Mouse (Mus musculus) midbrain, embryonic 11.5 days (tissue): ENCODE results near the gene Foxl2. TPM values are rescaled to one million over a fixed set of nuclear protein-coding genes. Genes with fewer than 3 reads are reported as not detected.

Experiments
- ATAC-seq: fragments of 200-750 bp; cut with Nextera tagmentation; 2 replicates; pipeline ENCODE4 v1.8.0; 2017; ENCODE audit warnings: moderate TSS enrichment, moderate library complexity; ENCODE audit not compliant: low FRiP score
- DNase-seq: peaks from one replicate; pipeline ENCODE4 v3.0.0; 2015; ENCODE audit warnings: low spot score; ENCODE audit errors: missing footprints
- H3K27ac ChIP-seq: fragments of 300-500 bp; sonication (generic); 2 replicates; pipeline ENCODE4 v1.5.1; 2014; ENCODE audit warnings: low read depth, low read length
- H3K27me3 ChIP-seq: fragments of 300-500 bp; sonication (generic); 2 replicates; pipeline ENCODE4 v1.6.1; 2014; ENCODE audit warnings: mild to moderate bottlenecking, low read length, moderate library complexity, mixed read lengths; ENCODE audit not compliant: control insufficient read depth, insufficient read depth
- H3K36me3 ChIP-seq: fragments of 300-500 bp; sonication (generic); 2 replicates; pipeline ENCODE4 v1.6.1; 2014; ENCODE audit warnings: mild to moderate bottlenecking, low read length, moderate library complexity, mixed read lengths; ENCODE audit not compliant: control insufficient read depth, insufficient read depth
- H3K4me1 ChIP-seq: fragments of 300-500 bp; sonication (generic); 2 replicates; pipeline ENCODE4 v1.6.1; 2014; ENCODE audit warnings: low read length; ENCODE audit not compliant: control insufficient read depth, insufficient read depth
- H3K4me2 ChIP-seq: fragments of 300-500 bp; sonication (generic); 2 replicates; pipeline ENCODE4 v1.6.1; 2014; ENCODE audit warnings: mild to moderate bottlenecking, moderate library complexity
- H3K4me3 ChIP-seq: fragments of 300-500 bp; sonication (generic); 2 replicates; pipeline ENCODE4 v1.5.1; 2014; ENCODE audit warnings: low read depth, low read length
- H3K9ac ChIP-seq: fragments of 300-500 bp; sonication (generic); 2 replicates; pipeline ENCODE4 v1.6.1; 2014; ENCODE audit warnings: low read length
- H3K9me3 ChIP-seq: fragments of 300-500 bp; sonication (generic); 2 replicates; pipeline ENCODE4 v1.6.1; 2016; ENCODE audit warnings: low read length; ENCODE audit not compliant: control insufficient read depth
- WGBS: fragments of 180-500 bp; shearing (Covaris S2); extraction: QIAGEN DNeasy Blood & Tissue Kit; methylation state at CpG from one replicate; pipeline ENCODE4 v1.1.7; 2014; 5-methylcytosine and 5-hydroxymethylcytosine counted together
- polyA plus RNA-seq: library from polyadenylated mRNA; unstranded; fragments of >200 nt; fragmentation: Nextera tagmentation; extraction: Ambion mirVana; gene quantifications from 2 replicates; pipeline ENCODE4 v1.2.1, GENCODE M21; 2014

Gene Foxl2
- polyA plus RNA-seq, 1 experiment from 2014 or later, result 2.2 TPM

GRCm38 (mm10) chr9:98976081-98976480, 21.0 kb downstream of the Foxl2 start:
- Histone ChIP-seq H3K27ac (no peak overlapping the region), H3K36me3 (no peaks in the 10 kb centered on the region), H3K4me2 (no peak overlapping the region), H3K4me1 (peaks cover 7% of the 10 kb centered on the region), H3K9me3 (no peaks in the 10 kb centered on the region), H3K27me3 (peaks cover 45% of the 10 kb centered on the region), H3K4me3 (no peak overlapping the region), H3K9ac (no peak overlapping the region)
- WGBS, result 79% methylated on average over 1 of the region's 1 CpGs
- ATAC-seq (no peak), DNase-seq (peak; percentile 47)

- H3K4me2 ChIP-seq, result no peak overlapping the region
- H3K4me3 ChIP-seq, result no peak overlapping the region
- peaks cover 7% of the 10 kb centered on the region for H3K4me1 ChIP-seq
- no peaks in the 10 kb centered on the region for H3K9me3 ChIP-seq
- ATAC-seq (no peak), DNase-seq (peak; percentile 75)
- no peak overlapping the region for H3K27ac ChIP-seq
- H3K27me3 ChIP-seq, result peaks cover 44% of the 10 kb centered on the region
- 46% methylated on average over 5 of the region's 5 CpGs for WGBS
- no peak overlapping the region for H3K9ac ChIP-seq
- no peaks in the 10 kb centered on the region for H3K36me3 ChIP-seq
These were observed 21.4 kb downstream of the Foxl2 start for GRCm38 (mm10) chr9:98976520-98976919.

- H3K36me3 ChIP-seq, result no peaks in the 10 kb centered on the region
- DNase-seq, result peak; percentile 98
- ATAC-seq, result peak; percentile 87
- H3K27me3 ChIP-seq, result peaks cover 16% of the 10 kb centered on the region
- H3K9ac ChIP-seq, result 0 out of 2 replicates have a peak overlapping the region, but pooled peaks have one; percentile 6
- H3K4me2 ChIP-seq, result peak overlapping the region; percentile 41
- H3K27ac ChIP-seq, result no peak overlapping the region
- H3K4me3 ChIP-seq, result peak overlapping the region; percentile 21
- no peaks in the 10 kb centered on the region for H3K9me3 ChIP-seq
- no peaks in the 10 kb centered on the region for H3K4me1 ChIP-seq
- 4% methylated on average over 29 of the region's 29 CpGs for WGBS
These were observed 24.6 kb downstream of the Foxl2 start for GRCm38 (mm10) chr9:98979431-98980416.

DNA sequence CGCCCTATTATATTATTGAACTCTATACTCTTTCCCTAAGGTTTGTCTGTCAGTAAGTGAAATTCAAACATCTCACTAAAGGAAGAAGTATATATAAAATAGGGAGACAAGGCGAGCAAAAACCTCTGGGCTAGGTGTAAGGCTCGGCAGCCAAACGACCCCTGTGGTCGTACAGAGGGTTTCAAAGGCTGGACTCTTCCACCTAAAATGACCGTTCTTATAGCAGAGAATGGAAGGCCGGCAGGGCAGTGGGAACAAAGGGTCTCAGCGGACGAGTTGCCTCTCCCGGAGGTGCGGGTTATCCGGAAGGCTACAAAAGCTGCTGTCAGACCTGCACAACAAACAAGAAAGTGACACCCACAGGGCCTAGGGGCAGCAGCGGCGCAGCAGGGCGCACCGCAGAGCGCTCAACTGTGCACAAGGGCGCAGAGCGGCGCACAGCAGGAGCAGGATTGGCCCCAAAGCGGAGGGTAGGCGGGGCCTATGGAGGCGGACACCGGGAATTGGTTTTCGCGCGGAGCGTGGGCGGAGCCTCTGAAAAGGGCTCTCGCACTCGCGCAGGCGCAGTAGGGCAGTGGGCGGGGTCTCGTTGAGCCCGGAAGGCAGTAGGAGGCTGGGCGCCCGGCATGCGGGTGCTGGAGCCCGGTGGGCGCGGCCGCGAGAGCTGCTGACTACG, 30.9 kb downstream of the Foxl2 start, which contains the start of gene Faim:
Gene Faim (plus strand): TSS at position 574 of the 676 bp plus-strand sequence.
- peak; percentile 100 for DNase-seq
- no peaks in the 10 kb centered on the region for H3K36me3 ChIP-seq
- peak within 1 kb of the TSS; percentile 85 for H3K4me2 ChIP-seq
- H3K4me1 ChIP-seq, result peaks cover 6% of the 10 kb centered on the region
- peak within 1 kb of the TSS; percentile 75 for H3K9ac ChIP-seq
- peak within 1 kb of the TSS; percentile 60 for H3K27ac ChIP-seq
- H3K27me3 ChIP-seq, result peaks cover 2% of the 10 kb centered on the region; the same call in 1 of the 2 replicates
- peak; percentile 99 for ATAC-seq
- WGBS, result under 1% methylated on average over 45 of the region's 45 CpGs
- H3K4me3 ChIP-seq, result peak within 1 kb of the TSS; percentile 78
- H3K9me3 ChIP-seq, result no peaks in the 10 kb centered on the region

DNA sequence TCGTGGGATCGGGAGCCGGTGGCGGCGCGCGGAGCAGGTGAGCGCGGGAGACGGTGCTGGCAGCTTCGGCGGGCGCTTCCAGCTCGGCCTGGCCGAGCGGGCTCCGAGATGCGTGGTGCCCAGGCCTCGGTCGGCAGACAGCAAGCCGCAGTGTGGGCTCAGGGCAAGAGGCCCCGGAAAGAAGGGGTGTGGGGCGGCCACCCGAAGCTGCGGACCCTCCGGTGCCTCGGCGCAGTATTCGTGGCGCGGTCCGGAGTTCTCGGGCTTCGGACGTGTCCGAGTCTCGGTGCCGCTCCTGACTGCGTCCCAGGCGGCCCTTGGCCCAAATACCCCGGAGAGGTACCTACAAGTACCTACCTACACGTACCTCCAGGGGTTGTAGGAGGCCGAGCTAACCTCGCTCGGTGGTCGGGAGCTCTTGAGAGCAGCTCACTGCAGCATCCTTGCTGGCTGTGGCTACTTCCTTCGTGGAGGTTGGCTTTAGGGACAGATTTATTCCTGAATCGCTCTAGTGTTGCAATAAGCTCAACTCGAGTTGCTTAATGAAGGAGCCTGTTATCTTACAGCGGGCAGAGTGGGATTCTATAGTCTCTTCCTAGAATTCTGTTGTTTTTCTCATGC, 31.5 kb downstream of the Foxl2 start:
- Histone ChIP-seq H3K9me3 (no peaks in the 10 kb centered on the region), H3K27me3 (peaks cover 2% of the 10 kb centered on the region; the same call in 1 of the 2 replicates), H3K4me1 (peaks cover 6% of the 10 kb centered on the region), H3K36me3 (no peaks in the 10 kb centered on the region), H3K9ac (peak overlapping the region; percentile 75), H3K27ac (no peak overlapping the region), H3K4me3 (peak overlapping the region; percentile 78), H3K4me2 (peak overlapping the region; percentile 85)
- no peak for DNase-seq
- WGBS, result under 1% methylated on average over 50 of the region's 50 CpGs
- peak; percentile 55; the same call in 1 of the 2 replicates for ATAC-seq

GRCm38 (mm10) chr9:98987131-98987530, 32.0 kb downstream of the Foxl2 start:
- peak overlapping the region; percentile 78 for H3K4me3 ChIP-seq
- peak overlapping the region; percentile 85 for H3K4me2 ChIP-seq
- DNase-seq, result no peak
- peaks cover 6% of the 10 kb centered on the region for H3K4me1 ChIP-seq
- H3K9ac ChIP-seq, result peak overlapping the region; percentile 75
- no peak for ATAC-seq
- H3K27me3 ChIP-seq, result peaks cover 2% of the 10 kb centered on the region; the same call in 1 of the 2 replicates
- no peaks in the 10 kb centered on the region for H3K36me3 ChIP-seq
- no peak overlapping the region for H3K27ac ChIP-seq
- no peaks in the 10 kb centered on the region for H3K9me3 ChIP-seq
- WGBS, result 60% methylated on average over 9 of the region's 9 CpGs

DNA sequence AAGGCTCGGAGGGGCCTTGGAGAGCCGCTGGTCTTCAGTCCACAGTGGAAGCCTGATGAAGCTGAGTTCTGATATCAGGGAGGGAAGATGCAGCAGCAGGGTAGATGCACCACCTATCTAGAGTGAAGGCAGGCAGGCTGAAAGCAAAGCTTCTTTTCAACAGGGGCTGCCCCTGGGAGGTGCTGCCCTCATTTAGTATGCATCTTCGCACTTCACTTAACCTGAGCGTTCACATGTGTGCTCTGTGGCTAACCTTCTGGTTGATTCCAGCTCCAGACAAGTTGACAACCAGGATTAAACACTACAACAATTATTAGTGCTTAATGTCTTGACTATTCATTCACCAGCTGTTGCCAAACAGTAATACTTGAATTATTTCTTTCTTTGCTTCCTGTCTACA, 39.0 kb downstream of the Foxl2 start:
- Histone ChIP-seq H3K4me2 (no peak overlapping the region), H3K36me3 (no peaks in the 10 kb centered on the region), H3K4me1 (no peaks in the 10 kb centered on the region), H3K27ac (no peak overlapping the region), H3K9ac (no peak overlapping the region), H3K9me3 (no peaks in the 10 kb centered on the region), H3K27me3 (no peaks in the 10 kb centered on the region), H3K4me3 (no peak overlapping the region)
- 89% methylated on average over 4 of the region's 4 CpGs for WGBS
- peak; percentile 6 for DNase-seq
- no peak for ATAC-seq

- DNase-seq (peak; percentile 6), ATAC-seq (no peak)
- no peak overlapping the region for H3K4me3 ChIP-seq
- no peak overlapping the region for H3K4me2 ChIP-seq
- H3K4me1 ChIP-seq, result no peaks in the 10 kb centered on the region
- no peaks in the 10 kb centered on the region for H3K27me3 ChIP-seq
- H3K9me3 ChIP-seq, result no peaks in the 10 kb centered on the region
- peaks cover 4% of the 10 kb centered on the region; the same call in 1 of the 2 replicates for H3K36me3 ChIP-seq
- WGBS, result 86% methylated on average over 9 of the region's 9 CpGs
- H3K9ac ChIP-seq, result no peak overlapping the region
- H3K27ac ChIP-seq, result no peak overlapping the region
These were observed 44.8 kb downstream of the Foxl2 start for GRCm38 (mm10) chr9:98999881-99000339.
